Mouse (Mus musculus) myocyte (in vitro differentiated cells): ENCODE results near the gene Sec14l1.

Source experiments
- CEBPB ChIP-seq: IDR thresholded peaks from 2 replicates; pipeline ENCODE4 v1.6.1; 2011; ENCODE audit warnings: mild to moderate bottlenecking, moderate library complexity; ENCODE audit not compliant: poor library complexity, insufficient read depth, severe bottlenecking
- E2F4 ChIP-seq: IDR thresholded peaks from one replicate; pipeline ENCODE4 v1.6.1; 2011; ENCODE audit warnings: mild to moderate bottlenecking, control low read depth, moderate library complexity; ENCODE audit not compliant: insufficient read depth
- MAX ChIP-seq: IDR thresholded peaks from one replicate; pipeline ENCODE4 v1.6.1; 2011; ENCODE audit warnings: low read depth, mild to moderate bottlenecking, control low read depth
- MYOD1 ChIP-seq, 3 experiments: IDR thresholded peaks; one replicate each; pipeline ENCODE4 v1.6.1; 2011; ENCODE audit warnings: control low read depth in 2 of 3, low read depth in 2 of 3, mild to moderate bottlenecking in 2 of 3, moderate library complexity in 1 of 3; ENCODE audit not compliant: insufficient read length in 2 of 3, control insufficient read depth in 1 of 3
- MYOG ChIP-seq, 3 experiments: IDR thresholded peaks; one replicate each; pipeline ENCODE4 v1.6.1; 2011; ENCODE audit warnings: control low read depth in 2 of 3, low read depth in 2 of 3, mild to moderate bottlenecking in 2 of 3; ENCODE audit not compliant: insufficient read length in 2 of 3, control insufficient read depth in 1 of 3, insufficient read depth in 1 of 3
- POLR2A ChIP-seq: IDR thresholded peaks from one replicate; pipeline ENCODE4 v1.6.1; 2011; ENCODE audit warnings: low read depth, mild to moderate bottlenecking, control low read depth, moderate library complexity; ENCODE audit not compliant: insufficient read length
- POLR2AphosphoS2 ChIP-seq: IDR thresholded peaks from one replicate; pipeline ENCODE4 v1.6.1; 2011; ENCODE audit warnings: low read depth, control low read depth; ENCODE audit not compliant: insufficient read length
- TCF12 ChIP-seq: IDR thresholded peaks from one replicate; pipeline ENCODE4 v1.6.1; 2011; ENCODE audit warnings: mild to moderate bottlenecking, control low read depth; ENCODE audit not compliant: poor library complexity, insufficient read depth, severe bottlenecking
- TCF3 ChIP-seq: IDR thresholded peaks from one replicate; pipeline ENCODE4 v1.6.1; 2011; ENCODE audit warnings: low read depth, control low read depth; ENCODE audit not compliant: insufficient read length
- USF1 ChIP-seq: IDR thresholded peaks from one replicate; pipeline ENCODE4 v1.6.1; 2011; ENCODE audit warnings: low read depth, mild to moderate bottlenecking, control low read depth, moderate library complexity

GRCm38 (mm10) chr11:117146118-117146506 is 31.1 kb downstream of the Sec14l1 start:
- TF ChIP-seq USF1 = no peak
- TF ChIP-seq MAX = no peak
- TF ChIP-seq POLR2A = no peak
- TF ChIP-seq CEBPB = no peak
- no peak for TF ChIP-seq MYOG (IDR thresholded peaks at IDR 0.05; ENCODE audit: control insufficient read depth in 1 of 3, insufficient read depth in 1 of 3, insufficient read length in 2 of 3, low read depth in 2 of 3)
- TF ChIP-seq TCF12 = no peak
- TF ChIP-seq MYOD1 (IDR thresholded peaks at IDR 0.05; ENCODE audit: control insufficient read depth in 1 of 3, insufficient read length in 2 of 3, low read depth in 2 of 3) = no peak
- no peak for TF ChIP-seq POLR2AphosphoS2
- no peak for TF ChIP-seq TCF3
- no peak for TF ChIP-seq E2F4
